Mouse (Mus musculus) ovary, postnatal 36 days (tissue): ENCODE measurements around the gene Nrxn3.

ENCODE experiments used
- DNase-seq: peaks from one replicate; pipeline ENCODE4 v3.0.0; 2022; ENCODE audit warnings: low spot score, mixed read lengths

The Nrxn3 gene

DNA sequence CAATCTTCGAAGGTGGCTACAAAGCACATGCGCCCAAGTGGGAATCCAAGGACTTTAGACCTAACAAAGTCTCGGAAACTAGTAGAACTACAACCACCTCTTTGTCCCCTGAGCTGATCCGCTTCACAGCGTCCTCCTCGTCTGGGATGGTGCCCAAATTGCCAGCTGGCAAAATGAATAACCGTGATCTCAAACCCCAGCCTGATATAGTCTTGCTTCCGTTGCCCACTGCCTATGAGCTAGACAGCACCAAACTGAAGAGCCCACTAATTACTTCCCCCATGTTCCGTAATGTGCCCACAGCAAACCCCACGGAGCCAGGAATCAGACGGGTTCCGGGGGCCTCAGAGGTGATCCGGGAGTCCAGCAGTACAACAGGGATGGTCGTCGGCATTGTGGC lies 1609.1 kb downstream of the Nrxn3 start:
- DNase-seq = no peak

- DNase-seq = no peak
Measured at GRCm38 (mm10) chr12:90332459-90332858, 1609.8 kb downstream of the Nrxn3 start.

GRCm38 (mm10) chr12:90337496-90338228 lies 1615.0 kb downstream of the Nrxn3 start:
- no peak for DNase-seq

DNA sequence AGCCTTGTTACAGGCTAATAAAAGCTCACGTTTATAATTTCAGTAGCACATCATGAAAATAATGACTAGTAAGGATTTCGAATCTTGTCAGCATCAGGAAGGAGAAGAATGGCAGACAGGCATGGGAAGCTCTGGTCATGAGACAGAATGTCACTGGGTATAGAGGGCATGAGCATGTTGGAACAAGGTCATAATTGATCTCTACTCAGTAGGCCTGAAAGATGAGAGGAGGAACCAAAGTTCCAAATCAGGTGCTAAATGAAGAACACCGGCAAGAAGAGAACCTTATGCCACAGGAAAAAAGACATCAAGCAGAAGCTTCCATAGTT lies 1615.5 kb downstream of the Nrxn3 start:
- no peak for DNase-seq
